Mouse (Mus musculus): ENCODE data around the gene Tor1a. TPM values are rescaled to one million over a fixed set of nuclear protein-coding genes. Genes with fewer than 3 reads are reported as not detected.
"Not testable (repeated sequence)": the region's sequence is repeated elsewhere in the genome, so short reads cannot be mapped to it uniquely, and the experiment has no call there.

Tor1a gene
- total RNA-seq, 2 experiments from 2014 or later, result 49.5 to 51.4 TPM

DNA sequence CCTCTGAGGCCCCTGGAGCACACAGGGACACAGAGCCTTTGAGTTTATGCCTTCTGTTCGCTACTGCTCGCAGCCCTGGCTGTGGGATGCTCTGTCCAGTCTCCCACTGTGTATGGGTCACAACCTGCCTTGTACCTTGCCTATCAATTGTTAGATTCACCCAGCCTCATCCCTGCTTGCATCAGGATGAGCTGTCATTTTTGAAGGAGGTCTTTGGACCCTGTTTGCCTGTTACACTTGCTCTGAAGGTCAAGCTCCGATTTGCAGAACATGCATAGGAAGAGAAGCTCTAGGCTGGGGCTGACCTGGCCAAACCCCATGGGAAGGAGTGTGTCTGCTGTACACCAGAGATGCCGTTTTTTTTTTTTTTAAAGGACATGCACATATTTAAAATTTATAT, 10.2 kb downstream of the Tor1a start:
- DNase-seq (ENCODE audit: low spot score in 2 of 2), result no peak

GRCm38 (mm10) chr2:30954797-30955196, 12.9 kb downstream of the Tor1a start:
- no peak for DNase-seq (ENCODE audit: low spot score in 2 of 2)

DNA sequence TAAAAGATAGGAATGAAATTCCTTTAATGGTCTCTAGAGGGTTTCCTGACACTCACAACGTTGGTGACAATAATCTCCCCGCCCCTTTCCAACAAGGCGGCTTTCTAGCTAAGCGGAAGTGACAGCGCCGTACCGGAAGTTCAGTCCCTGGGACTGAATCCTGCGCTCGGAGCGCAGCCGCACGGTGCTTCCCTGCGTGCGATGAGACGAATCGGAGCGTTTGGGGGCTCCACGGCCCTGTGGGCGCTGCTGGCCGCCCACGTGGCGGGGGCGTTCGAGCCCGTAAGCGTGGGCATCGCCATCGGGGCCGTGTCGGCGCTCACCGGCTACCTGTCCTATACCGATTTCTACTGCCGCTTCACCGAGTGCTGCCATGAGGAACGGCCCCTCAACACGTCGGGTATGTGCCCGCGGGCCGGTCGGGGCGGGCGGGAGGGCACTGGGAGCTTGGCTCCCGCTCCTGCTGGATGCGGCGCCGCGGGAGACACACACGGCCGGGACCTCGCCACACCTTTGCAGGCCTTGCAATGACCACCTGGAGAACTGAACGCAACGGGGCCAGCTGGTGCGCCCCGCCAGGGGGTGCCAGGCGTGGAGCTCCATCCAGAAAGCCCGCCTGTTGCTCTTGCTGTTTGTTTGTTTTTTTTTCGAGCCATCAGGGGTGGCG, 14.8 kb downstream of the Tor1a start, which contains the start of gene Tor1b:
TSS of gene Tor1b (plus strand) at position 136 of the 667 bp plus-strand sequence.
- DNase-seq (ENCODE audit: low spot score in 2 of 2), result peak; percentile 84 to 93

GRCm38 (mm10) chr2:30952457-30952823, 15.3 kb downstream of the Tor1a start:
- DNase-seq (ENCODE audit: low spot score in 2 of 2), result no peak

DNA sequence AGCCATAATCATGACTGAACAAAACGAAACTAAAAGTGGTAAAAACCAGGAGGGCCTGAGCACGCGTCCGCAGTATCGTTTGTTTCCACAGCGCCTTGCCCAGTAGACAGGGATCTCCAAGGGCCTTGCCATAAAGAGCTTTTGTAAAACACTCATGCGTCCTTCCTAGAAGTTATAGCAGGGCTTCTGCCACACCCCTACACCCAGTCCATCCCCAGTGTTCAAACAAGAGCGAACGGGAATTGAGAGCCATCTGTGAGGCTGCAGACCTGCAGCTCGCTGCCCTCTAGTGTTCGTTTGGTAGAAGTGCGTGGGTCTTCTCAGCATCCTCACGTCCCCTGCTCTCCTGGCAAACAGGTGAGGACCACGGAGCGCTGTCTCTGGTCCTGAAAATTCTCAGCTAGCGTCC, 25.1 kb downstream of the Tor1a start:
- peak in 1 of 2 experiments; percentile 72 for DNase-seq (ENCODE audit: low spot score in 2 of 2)

- DNase-seq (ENCODE audit: low spot score in 2 of 2), result not testable (repeated sequence)
Observed at GRCm38 (mm10) chr2:30942116-30942515, 25.6 kb downstream of the Tor1a start.

GRCm38 (mm10) chr2:30941586-30941985, 26.1 kb downstream of the Tor1a start:
- DNase-seq (ENCODE audit: low spot score in 2 of 2), result no peak

- DNase-seq (ENCODE audit: low spot score in 2 of 2), result no peak
Observed at GRCm38 (mm10) chr2:30938574-30938991, 29.1 kb downstream of the Tor1a start.

DNA sequence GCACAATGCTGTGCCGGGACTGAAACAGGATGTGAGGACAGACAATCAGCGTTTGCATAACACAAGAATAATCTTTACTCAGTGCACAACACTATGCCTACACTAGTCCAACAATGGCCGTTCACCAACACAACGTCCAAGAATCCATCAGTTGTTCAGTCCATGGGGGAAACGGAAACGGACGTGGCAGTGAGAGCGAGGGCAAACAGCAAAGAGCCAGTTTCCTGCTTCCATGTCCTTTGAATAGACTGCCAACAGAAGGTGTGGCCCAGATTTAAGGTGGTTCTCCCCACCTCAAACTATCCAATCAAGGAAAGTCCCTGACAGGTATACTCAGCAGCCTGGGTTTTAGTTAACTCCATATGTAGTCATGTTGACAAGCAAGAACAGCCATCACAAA, 30.0 kb downstream of the Tor1a start:
- no peak for DNase-seq (ENCODE audit: low spot score in 2 of 2)

DNA sequence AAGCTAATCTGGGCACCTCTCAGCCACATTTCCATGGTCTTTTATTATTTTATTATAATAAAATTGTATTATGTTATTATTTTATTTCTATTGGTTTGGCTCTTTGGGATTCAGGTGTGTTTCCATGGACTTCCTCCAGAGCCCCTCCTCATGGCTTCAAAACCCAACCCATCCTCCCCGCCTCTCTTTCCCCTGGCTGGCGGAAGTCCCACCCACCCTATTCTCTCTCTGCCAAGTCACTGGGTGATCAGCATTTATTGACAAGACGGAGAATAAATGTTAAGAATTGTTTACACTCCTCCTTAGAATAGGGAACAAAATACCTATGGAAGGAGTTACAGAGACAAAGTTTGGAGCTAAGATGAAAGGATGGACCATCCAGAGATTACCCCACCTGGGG, 30.9 kb downstream of the Tor1a start:
- no peak for DNase-seq (ENCODE audit: low spot score in 2 of 2)

DNA sequence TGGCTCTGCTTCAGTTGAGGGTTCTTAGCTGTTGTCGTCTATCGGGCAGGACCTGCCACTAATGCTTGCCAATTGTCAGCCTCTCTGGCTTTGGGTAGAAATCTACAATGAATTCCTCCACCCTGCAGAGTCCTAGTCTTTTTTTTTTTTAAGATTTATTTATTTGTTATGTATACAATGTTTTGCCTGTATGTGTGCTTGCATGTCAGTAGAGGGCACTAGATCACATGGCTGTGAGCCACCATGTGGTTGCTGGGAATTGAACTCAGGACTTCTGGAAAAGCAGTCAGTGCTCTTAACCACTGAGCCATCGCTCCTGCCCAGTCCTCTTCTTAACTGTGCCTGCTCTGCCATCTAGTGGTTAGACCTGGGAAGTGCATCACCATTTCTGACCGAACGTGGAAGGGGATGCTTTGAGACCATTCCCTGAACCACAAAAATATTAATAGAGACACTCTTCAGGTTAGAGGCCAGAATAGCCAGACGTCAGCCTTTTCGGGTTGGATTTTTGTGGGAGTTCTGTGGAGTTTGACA, 33.7 kb downstream of the Tor1a start:
- peak; percentile 63 to 85 for DNase-seq (ENCODE audit: low spot score in 2 of 2)

GRCm38 (mm10) chr2:30933032-30933431, 34.7 kb downstream of the Tor1a start:
- DNase-seq (ENCODE audit: low spot score in 2 of 2), result no peak

DNA sequence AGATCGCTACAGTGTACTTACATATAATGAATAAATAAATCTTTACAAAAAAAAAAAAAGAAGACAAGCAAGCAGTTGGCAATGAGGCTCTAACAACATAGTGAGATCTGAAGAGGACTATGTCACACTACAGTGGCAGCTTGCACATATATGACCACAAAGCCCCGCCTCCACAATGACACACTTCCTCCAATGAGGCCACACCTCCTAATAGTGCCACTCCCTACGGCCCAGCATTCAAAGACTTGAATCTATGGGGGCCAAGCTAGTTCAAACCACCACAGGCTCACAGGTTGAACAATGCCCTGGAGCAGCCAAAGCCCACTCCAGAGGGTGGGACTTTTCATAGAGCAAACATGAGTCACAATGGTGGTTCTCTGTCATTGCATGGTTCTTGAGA, 35.8 kb downstream of the Tor1a start:
- DNase-seq (ENCODE audit: low spot score in 2 of 2), result no peak

DNA sequence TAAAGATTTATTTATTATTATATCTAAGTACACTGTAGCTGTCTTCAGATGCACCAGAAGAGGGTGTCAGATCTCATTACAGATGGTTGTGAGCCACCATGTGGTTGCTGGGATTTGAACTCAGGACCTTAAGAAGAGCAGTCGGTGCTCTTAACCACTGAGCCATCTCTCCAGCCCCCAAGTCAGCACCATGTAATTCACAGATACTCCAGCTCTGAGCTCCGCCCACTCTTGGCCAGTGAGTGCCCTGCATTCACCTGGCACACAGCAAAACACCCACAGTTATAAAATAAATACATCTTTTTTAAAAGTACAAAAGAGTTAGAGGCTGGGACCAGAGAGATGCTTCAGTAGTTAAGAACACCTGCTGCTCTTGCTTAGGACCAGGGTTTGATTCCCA, 36.9 kb downstream of the Tor1a start:
- not testable (repeated sequence) for DNase-seq (ENCODE audit: low spot score in 2 of 2)

- peak; percentile 45 to 78 for DNase-seq (ENCODE audit: low spot score in 2 of 2)
Observed at GRCm38 (mm10) chr2:30929483-30930045, 38.2 kb downstream of the Tor1a start, which contains the start of gene Ptges. Gene Ptges, minus strand, starts transcription at chr2:30929863.

- DNase-seq (ENCODE audit: low spot score in 2 of 2), result no peak
Observed at GRCm38 (mm10) chr2:30928893-30929482, 38.7 kb downstream of the Tor1a start.

GRCm38 (mm10) chr2:30927844-30928628, 39.7 kb downstream of the Tor1a start:
- DNase-seq (ENCODE audit: low spot score in 2 of 2), result peak; percentile 56 to 86

GRCm38 (mm10) chr2:30927151-30927781, 40.5 kb downstream of the Tor1a start:
- DNase-seq (ENCODE audit: low spot score in 2 of 2), result no peak

GRCm38 (mm10) chr2:30926381-30926780, 41.4 kb downstream of the Tor1a start:
- DNase-seq (ENCODE audit: low spot score in 2 of 2), result no peak

DNA sequence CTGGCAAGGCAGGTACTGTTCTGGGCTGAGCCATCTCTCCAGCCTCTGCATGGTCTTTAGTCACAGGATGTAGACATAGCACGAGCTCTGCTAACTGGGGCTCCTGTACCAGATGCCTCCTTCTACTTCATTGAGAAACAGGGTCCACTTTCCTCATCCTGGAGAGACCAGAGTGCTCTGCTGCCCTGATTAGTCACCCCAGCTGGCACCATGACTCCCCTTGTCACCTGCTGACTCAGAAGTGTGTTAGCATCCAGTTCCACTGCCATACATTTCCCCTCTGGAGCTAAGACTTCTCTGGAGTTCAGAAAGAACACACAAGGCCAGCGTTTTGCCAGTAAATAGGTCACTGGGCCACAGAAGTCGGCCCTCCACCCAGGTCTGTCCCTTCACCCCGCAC, 42.6 kb downstream of the Tor1a start:
- DNase-seq (ENCODE audit: low spot score in 2 of 2), result no peak

- no peak for DNase-seq (ENCODE audit: low spot score in 2 of 2)
Observed at GRCm38 (mm10) chr2:30923099-30923498, 44.6 kb downstream of the Tor1a start.

All from layer of hippocampus, adult 18-20 months (tissue).